Mouse (Mus musculus): ENCODE data around the gene Bbs9. TPM values are rescaled to one million over a fixed set of nuclear protein-coding genes. Genes with fewer than 3 reads are reported as not detected.

Bbs9 gene
- total and polyA plus RNA-seq, 3 experiments, result 6.9 to 9.1 (median 7.8) TPM

DNA sequence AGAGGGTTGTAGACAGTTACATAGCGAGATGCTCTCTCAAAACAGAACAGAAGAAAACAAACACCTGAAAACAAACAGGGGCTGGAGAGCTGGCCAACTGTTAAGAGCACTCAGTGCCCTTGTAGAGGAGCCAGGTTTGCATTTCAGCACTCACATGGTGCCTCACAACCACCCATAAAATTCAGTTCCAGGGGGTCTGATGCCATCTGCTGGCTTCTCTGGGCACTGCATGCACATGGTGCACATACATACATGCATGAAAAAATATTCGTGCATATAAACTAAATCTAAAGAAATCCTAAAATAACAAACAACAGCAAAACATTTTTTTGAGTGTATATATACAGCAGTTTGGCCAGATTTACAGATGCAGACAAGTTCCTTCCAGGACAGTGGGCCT, 228.0 kb downstream of the Bbs9 start:
- peaks cover 9% of the 10 kb centered on the region for H3K9me3 ChIP-seq (replicated peaks; ENCODE audit: low read length)
- peaks cover 0 to under 1% of the 10 kb centered on the region in 2 experiments; a peak in 2 of 4 replicates for H3K4me1 ChIP-seq (ENCODE audit: control insufficient read depth in 1 of 2, insufficient read depth in 2 of 2)
- no peaks in the 10 kb centered on the region for H3K79me2 ChIP-seq (replicated peaks; ENCODE audit: control insufficient read depth, extremely low read depth, insufficient read depth, poor library complexity, severe bottlenecking)
- no peaks in the 10 kb centered on the region for H3K27me3 ChIP-seq (replicated peaks)
- H3K4me3 ChIP-seq (replicated peaks in 1 of 3; ENCODE audit: low read depth in 2 of 3, low read length in 2 of 3, poor library complexity in 1 of 3), result no peak overlapping the region
- H3K36me3 ChIP-seq (replicated peaks in 1 of 2; ENCODE audit: control insufficient read depth in 1 of 2, insufficient read depth in 1 of 2, low read length in 1 of 2), result no peaks in the 10 kb centered on the region
- in situ Hi-C loops (cut with MboI; ENCODE audit: low pct_ligation_motif_present, low pct_unique_long_range_greater_than_20kb, low sequenced_read_pairs), result loop anchor here (25.0 kb wide), 1 partner anchor 509 kb away; the partner anchor contains the start of gene Bmper
- H3K27ac ChIP-seq (ENCODE audit: insufficient read depth, low read depth), result no peak overlapping the region
- TF ChIP-seq ETS1 (conservative IDR thresholded peaks at IDR 0.05; ENCODE audit: low read depth, low read length) (no peak), TCF12 (IDR thresholded peaks at IDR 0.05; ENCODE audit: low read depth, low read length) (no peak), USF2 (conservative IDR thresholded peaks at IDR 0.05; ENCODE audit: low read depth, low read length) (no peak), NRF1 (IDR thresholded peaks at IDR 0.05; ENCODE audit: low read depth, low read length) (no peak), IRF4 (IDR thresholded peaks at IDR 0.05; ENCODE audit: low read depth, low read length) (no peak), NELFE (IDR thresholded peaks at IDR 0.05; ENCODE audit: low read depth, low read length) (no peak), MAZ (IDR thresholded peaks at IDR 0.05; ENCODE audit: low read depth, low read length) (no peak), ZC3H11A (IDR thresholded peaks at IDR 0.05; ENCODE audit: low read depth, low read length) (no peak), MAX (IDR thresholded peaks at IDR 0.05; ENCODE audit: low read length) (no peak), MAFK (IDR thresholded peaks at IDR 0.05; ENCODE audit: insufficient replicate concordance, low read length) (no peak), BHLHE40 (IDR thresholded peaks at IDR 0.05; ENCODE audit: low read depth, low read length) (no peak), USF1 (IDR thresholded peaks at IDR 0.05; ENCODE audit: low read depth, low read length) (no peak), ZMIZ1 (IDR thresholded peaks at IDR 0.05; ENCODE audit: low read depth, low read length) (no peak), CHD1 (IDR thresholded peaks at IDR 0.05; ENCODE audit: low read depth, low read length) (no peak), SIN3A (IDR thresholded peaks at IDR 0.05; ENCODE audit: low read length) (no peak), CTCF (conservative IDR thresholded peaks at IDR 0.05 in 1 of 2, IDR thresholded peaks at IDR 0.05 in 1 of 2; ENCODE audit: low read depth in 2 of 2, low read length in 2 of 2) (peak; percentile 29 to 59; a peak in 3 of 4 replicates), CHD2 (IDR thresholded peaks at IDR 0.05; ENCODE audit: low read length) (no peak), PAX5 (IDR thresholded peaks at IDR 0.05; ENCODE audit: low read length) (no peak), POLR2AphosphoS2 (IDR thresholded peaks at IDR 0.05; ENCODE audit: low read depth, low read length) (no peak), KAT2A (IDR thresholded peaks at IDR 0.05; ENCODE audit: insufficient replicate concordance, low read length) (no peak), ZNF384 (IDR thresholded peaks at IDR 0.05; ENCODE audit: low read depth, low read length) (no peak), POLR2A (IDR thresholded peaks at IDR 0.05; ENCODE audit: low read depth, low read length) (no peak), RAD21 (IDR thresholded peaks at IDR 0.05; ENCODE audit: low read depth, low read length) (peak; percentile 48), GABPA (IDR thresholded peaks at IDR 0.05; ENCODE audit: insufficient replicate concordance, low read depth, low read length) (no peak), MXI1 (IDR thresholded peaks at IDR 0.05; ENCODE audit: low read depth, low read length) (no peak), SMC3 (IDR thresholded peaks at IDR 0.05; ENCODE audit: low read depth, low read length) (peak; percentile 62), EP300 (IDR thresholded peaks at IDR 0.05; ENCODE audit: low read length) (no peak)
- no peak overlapping the region for H3K9ac ChIP-seq (ENCODE audit: insufficient read depth, low read depth)
- no peak overlapping the region for H3K4me2 ChIP-seq (ENCODE audit: insufficient read depth, low read depth, poor library complexity, severe bottlenecking)
- no peak for DNase-seq (ENCODE audit: extremely low read depth)
- dilution Hi-C loops (cut with MboI; ENCODE audit: extremely low pct_ligation_motif_present, extremely low pct_unique_long_range_greater_than_20kb, low sequenced_read_pairs), result no loop called here
